Mouse (Mus musculus) cortical plate, adult 2 months (tissue): ENCODE results near the gene Fermt1.

ENCODE experiments used
- CTCF ChIP-seq: fragments of 200-500 bp; IDR thresholded peaks from 2 replicates; pipeline ENCODE4 v1.5.1; 2011; ENCODE audit warnings: mild to moderate bottlenecking, control low read depth, low read length; ENCODE audit not compliant: insufficient read depth; ENCODE audit errors: extremely low read depth
- POLR2A ChIP-seq: fragments of 200-500 bp; IDR thresholded peaks from 2 replicates; pipeline ENCODE4 v1.6.1; 2011; ENCODE audit warnings: mild to moderate bottlenecking, low read length, control low read depth; ENCODE audit not compliant: insufficient read depth; ENCODE audit errors: extremely low read depth

DNA sequence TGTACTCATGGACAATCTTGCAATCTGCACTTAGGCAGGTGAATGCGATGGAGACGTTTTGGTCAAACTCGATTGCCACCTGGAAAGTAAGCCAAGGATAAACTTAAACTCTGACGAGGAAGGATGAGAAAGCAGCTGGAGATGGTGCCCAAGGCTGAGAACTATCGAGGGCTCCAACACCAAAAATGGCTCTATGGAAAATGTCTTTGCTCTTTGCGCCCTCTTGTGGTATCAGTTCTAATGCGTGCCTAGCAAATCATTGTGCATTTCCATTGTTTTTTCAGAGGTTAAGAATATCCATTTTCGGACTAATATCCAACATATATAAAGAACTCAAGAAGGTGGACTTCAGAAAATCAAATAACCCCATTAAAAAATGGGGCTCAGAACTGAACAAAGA is 38.9 kb downstream of the Fermt1 start:
- TF ChIP-seq CTCF (peak; percentile 50), POLR2A (no peak)
